11 mouse cellular contexts compared by ENCODE assay signal in the genomic region with DNA sequence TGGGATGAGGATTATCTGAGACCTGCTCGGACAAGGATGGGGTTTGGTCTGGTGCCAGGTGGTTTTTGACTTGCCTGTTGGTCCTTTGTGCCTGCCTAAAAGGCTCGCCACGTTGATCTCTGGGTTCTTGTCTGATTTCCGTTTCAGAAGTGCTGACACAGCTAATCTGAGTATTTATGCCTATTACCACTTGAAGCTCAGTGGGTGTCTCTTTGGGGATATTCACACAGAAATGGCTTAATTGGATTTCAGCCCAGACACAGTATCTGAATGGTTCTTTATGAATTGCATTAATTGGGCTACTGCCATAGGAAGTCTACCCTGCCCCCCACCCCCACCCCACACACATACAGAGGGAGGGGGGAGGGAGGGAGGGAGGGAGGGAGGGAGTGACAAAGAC. TPM values are rescaled to one million over a fixed set of nuclear protein-coding genes. Genes with fewer than 3 reads are reported as not detected.
DNase-seq lines count a peak whose midpoint lies in the region; ATAC-seq lines count a peak whose summit lies in the region.
"Had no signal": no experiment of that assay in that cellular context is flagged by ENCODE, and none has a peak within 500 bp of the region (broad histone marks: within the 10 kb centered on the region; RNA-seq: fewer than 3 reads in every experiment).

No protein-coding gene starts in this region.

- no peak overlapping the region for H3K4me3 ChIP-seq in heart, embryonic 11.5 days (ENCODE audit: low read depth, low read length)
- H3K4me3 ChIP-seq: embryonic facial prominence, embryonic 12.5 days had no signal

- H3K36me3 ChIP-seq in heart, embryonic 11.5 days (ENCODE audit: control insufficient read depth, insufficient read depth, low read length), result peaks cover 4% of the 10 kb centered on the region; the same call in 1 of the 2 replicates

- DNase-seq in heart, postnatal 10 days, result peak; percentile 10 to 11
- peak; percentile 63 for DNase-seq in CD4-positive, CD25-positive, alpha-beta regulatory T cell, adult 2 months (ENCODE audit: low read depth, low spot score)
- DNase-seq in cerebellum, postnatal 14 days, result peak; percentile 68 to 72
- no peak for DNase-seq in urinary bladder, postnatal 25 days (ENCODE audit: low spot score)
- DNase-seq in thymus, postnatal 10 days (ENCODE audit: low spot score in 2 of 2), result no peak
- DNase-seq in heart, postnatal 25 days (ENCODE audit: low spot score), result no peak
- DNase-seq: B cell, adult 2 months had no signal

- H3K9me3 ChIP-seq in heart, embryonic 11.5 days (replicated peaks; ENCODE audit: control insufficient read depth, low read length), result no peaks in the 10 kb centered on the region
- H3K9me3 ChIP-seq: embryonic facial prominence, embryonic 12.5 days had no signal

- no peak for ATAC-seq in heart, embryonic 11.5 days (replicated peaks; ENCODE audit: insufficient number of reproducible peaks, low FRiP score, low TSS enrichment)
- peak; percentile 42 for ATAC-seq in inflammation-experienced regulatory T-cells, adult 6 months

- WGBS in heart, embryonic 11.5 days (ENCODE audit: insufficient replicate concordance), result 51% methylated on average over 4 of the region's 4 CpGs

- H3K9ac ChIP-seq in heart, embryonic 11.5 days (ENCODE audit: low read depth, low read length), result no peak overlapping the region
- H3K9ac ChIP-seq: embryonic facial prominence, embryonic 12.5 days had no signal

- H3K4me2 ChIP-seq in heart, embryonic 11.5 days, result no peak overlapping the region
- H3K4me2 ChIP-seq: embryonic facial prominence, embryonic 12.5 days had no signal

- H3K27ac ChIP-seq in heart, embryonic 11.5 days (ENCODE audit: low read depth, low read length), result no peak overlapping the region
- H3K27ac ChIP-seq: embryonic facial prominence, embryonic 12.5 days; kidney, postnatal 0 days had no signal

- intact Hi-C loops in heart, postnatal 10 days (cut with DNase I), result no loop called here
- intact Hi-C loops in heart, postnatal 25 days (cut with DNase I), result no loop called here

- H3K27me3 ChIP-seq in heart, embryonic 11.5 days (ENCODE audit: control insufficient read depth, insufficient read depth, low read length), result no peaks in the 10 kb centered on the region
- H3K27me3 ChIP-seq: embryonic facial prominence, embryonic 12.5 days had no signal

- peaks cover 11% of the 10 kb centered on the region for H3K4me1 ChIP-seq in heart, embryonic 11.5 days (ENCODE audit: control insufficient read depth, insufficient read depth, low read length)

RNA-seq across cellular contexts. Expression of a gene that starts 59.9 kb away (rescaled TPM):
- 10 to 100 TPM; 30.2 to 33.8 TPM for total RNA-seq in heart, postnatal 10 days (2021)
- polyA plus RNA-seq in heart, embryonic 11.5 days (2014; fragmentation: Nextera tagmentation; extraction: Ambion mirVana), result 24.6 and 26.7 TPM in 2 replicates
- 10 to 100 TPM; 14.9 to 24.1 (median 18.7) TPM for polyA plus RNA-seq in inflammation-experienced regulatory T-cells, adult 6 months (2017; shearing (Covaris generic))
- 10 to 100 TPM; 14.3 to 15.4 TPM for total RNA-seq in heart, postnatal 25 days (2021)

Comparison
In these comparisons a context has a peak if more than half of its experiments do, and no peak if none do; other contexts are left out.
1. DNase-seq: peak in heart, postnatal 10 days (2 of 2), CD4-positive, CD25-positive, alpha-beta regulatory T cell, adult 2 months (single experiment) and cerebellum, postnatal 14 days (2 of 2); none in urinary bladder, postnatal 25 days (single experiment), thymus, postnatal 10 days (0 of 2) and heart, postnatal 25 days (single experiment).